In genomic region chr2:3941496-3941895, GRCm38 (mm10) we compare ENCODE assay signal across 13 mouse cellular contexts.
"Had no signal": no experiment of that assay in that cellular context is flagged by ENCODE, and none has a peak within 500 bp of the region (broad histone marks: within the 10 kb centered on the region; RNA-seq: fewer than 3 reads in every experiment).

No protein-coding gene starts in this region.

- H3K9me3 ChIP-seq: limb, embryonic 13.5 days; liver, embryonic 15.5 days; megakaryocyte, embryonic 14.5 days; midbrain, embryonic 15.5 days; neural tube, embryonic 12.5 days had no signal

- H3K4me2 ChIP-seq: limb, embryonic 13.5 days; liver, embryonic 15.5 days; midbrain, embryonic 11.5 days; midbrain, embryonic 15.5 days; neural tube, embryonic 12.5 days had no signal

- H3K27me3 ChIP-seq: limb, embryonic 13.5 days; liver, embryonic 15.5 days; megakaryocyte, embryonic 14.5 days; midbrain, embryonic 15.5 days; neural tube, embryonic 12.5 days had no signal

- H3K36me3 ChIP-seq: limb, embryonic 13.5 days; liver, embryonic 15.5 days; midbrain, embryonic 15.5 days; neural tube, embryonic 12.5 days had no signal

- H3K4me3 ChIP-seq: limb, embryonic 13.5 days; liver, embryonic 15.5 days; megakaryocyte, embryonic 14.5 days; midbrain, embryonic 15.5 days; neural tube, embryonic 12.5 days had no signal

- DNase-seq: left cerebral cortex, postnatal 4 days; lung, adult 2 months; thymus, adult 18-20 months; thymus, postnatal 14 days had no signal

- H3K9ac ChIP-seq: limb, embryonic 13.5 days; liver, embryonic 15.5 days; midbrain, embryonic 15.5 days; neural tube, embryonic 12.5 days had no signal

- H3K4me1 ChIP-seq: limb, embryonic 13.5 days; liver, embryonic 15.5 days; megakaryocyte, embryonic 14.5 days; midbrain, embryonic 15.5 days; neural tube, embryonic 12.5 days had no signal

- ATAC-seq: intestine, embryonic 16.5 days; lung, postnatal 0 days; midbrain, embryonic 15.5 days had no signal

- H3K27ac ChIP-seq: limb, embryonic 13.5 days; liver, embryonic 15.5 days; macrophage; midbrain, embryonic 15.5 days; neural tube, embryonic 12.5 days had no signal
